Mouse (Mus musculus): ENCODE measurements at regions not wholly inside any gene's neighbourhood (a gene's known extent, or its start where the extent isn't known, plus 50 kb on each side); places are given as distances from the start of the nearest gene placed in this dataset.

DNA sequence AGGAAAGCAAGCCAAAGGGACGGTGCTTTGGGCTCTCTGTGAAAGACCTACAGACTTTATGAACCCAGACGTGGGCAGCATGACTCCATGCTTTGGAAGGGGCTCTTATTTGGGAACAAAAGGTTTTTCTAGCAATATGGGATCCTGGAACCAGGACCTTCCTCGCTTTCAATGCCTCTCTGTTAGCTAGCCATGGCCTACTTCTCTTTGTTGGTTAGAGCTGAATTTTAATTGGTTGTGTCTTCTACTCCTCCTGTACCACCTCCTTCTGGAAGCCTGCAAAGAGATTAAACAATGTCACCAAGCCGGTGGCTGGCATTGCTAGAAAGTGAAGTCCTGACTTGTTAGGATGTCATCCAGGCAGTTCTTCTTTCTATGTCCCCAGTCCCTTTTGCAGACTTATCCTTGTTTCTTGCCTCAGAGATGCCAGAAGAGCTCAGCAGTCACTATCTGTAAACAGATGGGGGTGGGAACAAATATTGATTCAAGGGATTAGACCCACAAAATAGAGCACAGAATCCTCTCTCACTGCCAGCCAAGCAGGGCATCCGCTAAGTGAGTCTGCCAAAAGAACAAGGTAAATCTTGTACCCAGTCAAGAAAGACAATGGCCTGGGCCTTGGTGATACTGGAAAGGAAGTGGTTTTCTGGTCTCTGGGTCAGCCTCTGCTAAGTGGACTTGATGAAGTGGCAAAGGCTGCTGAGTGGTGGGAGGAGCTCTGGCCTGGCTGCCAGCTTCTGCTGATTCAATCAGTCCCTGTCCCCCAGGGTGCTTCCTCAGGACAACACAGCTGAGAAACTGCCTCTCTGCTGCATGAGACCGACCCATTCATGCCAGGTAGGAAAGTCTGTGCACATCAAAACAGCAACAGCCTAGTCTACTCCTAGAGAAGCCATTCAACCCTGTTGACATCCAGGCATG is 244.7 kb upstream of the Tenm4 start:
- Histone ChIP-seq H3K4me3 (ENCODE audit: low read depth, low read length) (no peak overlapping the region), H3K27me3 (ENCODE audit: control insufficient read depth, insufficient read depth, low read length) (no peaks in the 10 kb centered on the region), H3K9ac (ENCODE audit: low read length) (no peak overlapping the region), H3K36me3 (ENCODE audit: control insufficient read depth, insufficient read depth, low read length) (no peaks in the 10 kb centered on the region), H3K9me3 (ENCODE audit: control insufficient read depth, low read length) (no peaks in the 10 kb centered on the region), H3K4me1 (ENCODE audit: control insufficient read depth, insufficient read depth, low read length) (no peaks in the 10 kb centered on the region), H3K4me2 (ENCODE audit: low read depth) (no peak overlapping the region), H3K27ac (ENCODE audit: low read depth, low read length) (no peak overlapping the region)
- ATAC-seq (ENCODE audit: insufficient read depth, low FRiP score, low TSS enrichment) (no peak), DNase-seq (ENCODE audit: low spot score) (no peak)
- 70% methylated on average over 6 of the region's 6 CpGs for WGBS

DNA sequence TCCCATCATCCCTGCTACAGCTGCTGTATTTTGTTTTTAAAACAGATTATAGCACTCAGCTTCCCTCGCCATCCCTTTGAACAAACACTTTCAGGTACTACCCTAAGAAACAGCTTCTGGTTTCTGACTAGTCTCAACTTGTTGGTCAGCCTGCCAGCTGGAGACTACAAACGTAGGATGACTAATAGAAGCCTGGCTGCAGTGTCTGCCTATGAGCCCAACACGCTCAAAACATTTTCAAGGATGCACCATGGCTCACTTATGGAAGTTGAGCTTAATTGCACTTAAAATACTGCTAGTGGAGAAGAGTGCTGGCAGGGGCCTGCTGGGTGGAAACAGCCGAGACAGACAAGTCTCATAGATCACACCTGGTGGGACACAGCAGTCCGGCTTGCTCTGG is 234.4 kb upstream of the Tenm4 start:
- H3K27me3 ChIP-seq (ENCODE audit: control insufficient read depth, insufficient read depth, low read length), result no peaks in the 10 kb centered on the region
- no peaks in the 10 kb centered on the region for H3K4me1 ChIP-seq (ENCODE audit: control insufficient read depth, insufficient read depth, low read length)
- H3K9me3 ChIP-seq (ENCODE audit: control insufficient read depth, low read length), result no peaks in the 10 kb centered on the region
- no peak overlapping the region for H3K27ac ChIP-seq (ENCODE audit: low read depth, low read length)
- H3K9ac ChIP-seq (ENCODE audit: low read length), result no peak overlapping the region
- DNase-seq (ENCODE audit: low spot score) (no peak), ATAC-seq (ENCODE audit: insufficient read depth, low FRiP score, low TSS enrichment) (no peak)
- H3K36me3 ChIP-seq (ENCODE audit: control insufficient read depth, insufficient read depth, low read length), result no peaks in the 10 kb centered on the region
- WGBS, result 77% methylated on average over 5 of the region's 5 CpGs
- no peak overlapping the region for H3K4me2 ChIP-seq (ENCODE audit: low read depth)
- H3K4me3 ChIP-seq (ENCODE audit: low read depth, low read length), result no peak overlapping the region

DNA sequence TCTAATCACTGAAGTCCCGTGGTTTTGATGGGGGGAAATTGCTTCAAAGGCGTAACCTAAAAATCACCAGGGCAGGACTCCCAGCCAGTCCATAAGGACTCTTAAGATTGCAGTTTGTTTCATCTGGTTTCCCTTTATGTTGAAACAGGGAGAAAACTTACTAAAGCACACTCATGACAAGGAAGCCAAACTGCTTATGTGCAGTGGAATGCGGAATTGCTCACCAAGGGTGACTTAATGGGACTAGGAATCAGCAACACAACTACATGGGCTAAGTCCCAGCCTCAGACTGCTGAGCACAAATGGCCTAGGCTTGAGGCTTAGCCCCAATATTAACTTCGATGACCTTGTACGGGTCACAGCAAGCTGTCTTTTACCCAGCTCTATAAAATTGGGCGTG is 227.6 kb upstream of the Tenm4 start:
- 93% methylated on average over 6 of the region's 6 CpGs for WGBS
- H3K9ac ChIP-seq (ENCODE audit: low read length), result no peak overlapping the region
- DNase-seq (ENCODE audit: low spot score), result no peak

DNA sequence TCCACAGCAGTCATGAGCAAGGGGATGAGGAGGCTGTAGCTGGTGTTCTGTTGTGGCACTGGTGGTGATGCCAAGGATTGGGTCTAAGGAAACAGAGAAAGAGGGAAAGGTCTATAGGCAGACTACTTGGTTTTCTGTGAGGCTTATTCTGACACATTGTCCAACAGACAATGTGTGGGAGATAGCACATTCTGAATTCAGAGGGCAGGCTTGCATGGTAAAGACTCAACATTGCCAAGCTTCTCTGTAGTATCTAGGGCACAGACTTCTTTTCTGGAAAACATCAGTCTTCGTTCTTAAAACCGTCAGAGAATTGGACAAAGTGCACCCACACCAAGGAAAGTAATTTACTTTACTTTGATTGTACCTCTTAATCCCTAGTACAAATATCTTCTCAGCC is 218.7 kb upstream of the Tenm4 start:
- Histone ChIP-seq H3K36me3 (ENCODE audit: control insufficient read depth, insufficient read depth, low read length) (no peaks in the 10 kb centered on the region), H3K27ac (ENCODE audit: low read depth, low read length) (no peak overlapping the region), H3K9ac (ENCODE audit: low read length) (no peak overlapping the region), H3K4me2 (ENCODE audit: low read depth) (no peak overlapping the region), H3K4me3 (ENCODE audit: low read depth, low read length) (no peak overlapping the region), H3K27me3 (ENCODE audit: control insufficient read depth, insufficient read depth, low read length) (no peaks in the 10 kb centered on the region), H3K9me3 (ENCODE audit: control insufficient read depth, low read length) (no peaks in the 10 kb centered on the region), H3K4me1 (ENCODE audit: control insufficient read depth, insufficient read depth, low read length) (no peaks in the 10 kb centered on the region)
- ATAC-seq (ENCODE audit: insufficient read depth, low FRiP score, low TSS enrichment) (no peak), DNase-seq (ENCODE audit: low spot score) (no peak)
- WGBS, result 89% methylated on average over 2 of the region's 2 CpGs

More for the DNA sequence above, 227.6 kb upstream of the Tenm4 start:
- no peak overlapping the region for H3K4me2 ChIP-seq (ENCODE audit: low read depth)
- no peak overlapping the region for H3K27ac ChIP-seq (ENCODE audit: low read depth, low read length)
- H3K4me3 ChIP-seq (ENCODE audit: low read depth, low read length), result no peak overlapping the region
- ATAC-seq (ENCODE audit: insufficient read depth, low FRiP score, low TSS enrichment), result no peak
- no peaks in the 10 kb centered on the region for H3K36me3 ChIP-seq (ENCODE audit: control insufficient read depth, insufficient read depth, low read length)
- no peaks in the 10 kb centered on the region for H3K9me3 ChIP-seq (ENCODE audit: control insufficient read depth, low read length)
- no peaks in the 10 kb centered on the region for H3K27me3 ChIP-seq (ENCODE audit: control insufficient read depth, insufficient read depth, low read length)
- no peaks in the 10 kb centered on the region for H3K4me1 ChIP-seq (ENCODE audit: control insufficient read depth, insufficient read depth, low read length)

DNA sequence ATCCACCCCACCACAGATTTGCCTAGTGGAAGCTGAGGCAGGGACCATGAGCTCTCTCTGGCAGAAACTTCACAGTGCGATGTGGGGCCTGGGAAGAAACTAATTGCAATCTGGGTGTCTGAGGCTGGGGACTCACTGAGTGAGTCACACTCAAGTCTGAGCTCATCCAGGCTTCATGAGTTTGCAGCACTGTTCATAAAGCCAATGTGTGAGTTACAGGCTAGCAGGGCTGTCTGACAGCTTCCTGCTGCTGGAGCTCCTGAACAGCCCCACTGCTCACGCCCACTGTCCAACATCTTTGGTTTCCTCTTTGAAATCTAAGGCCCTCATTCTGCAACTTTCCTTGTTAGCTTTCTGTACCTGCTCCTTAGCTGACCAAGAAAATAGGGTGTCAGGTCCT is 216.5 kb upstream of the Tenm4 start:
- no peak overlapping the region for H3K4me3 ChIP-seq (ENCODE audit: low read depth, low read length)
- 86% methylated on average over 2 of the region's 2 CpGs for WGBS

DNA sequence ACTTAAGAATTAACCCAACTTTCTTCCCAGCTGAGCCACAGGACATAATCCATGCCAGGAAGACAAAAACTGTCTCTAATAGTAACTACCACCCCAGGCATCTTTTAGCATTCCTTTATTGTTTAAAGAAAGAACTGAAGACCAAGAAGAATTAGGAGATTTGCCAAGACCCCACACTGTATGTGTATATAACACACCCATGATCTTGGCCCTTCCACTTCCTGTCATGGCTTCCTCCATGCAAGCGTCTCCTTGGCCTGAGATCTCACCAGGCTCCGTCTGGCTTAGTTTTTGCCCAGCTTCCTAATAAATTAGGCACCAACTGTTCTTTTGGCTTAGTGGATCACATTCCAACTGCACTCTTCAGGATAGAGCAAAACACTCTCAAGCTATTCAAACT is 215.9 kb upstream of the Tenm4 start:
- 77% methylated on average over 2 of the region's 2 CpGs for WGBS
- H3K4me3 ChIP-seq (ENCODE audit: low read depth, low read length), result no peak overlapping the region
- no peak for DNase-seq (ENCODE audit: low spot score)
- H3K4me1 ChIP-seq (ENCODE audit: control insufficient read depth, insufficient read depth, low read length), result no peaks in the 10 kb centered on the region
- no peak overlapping the region for H3K4me2 ChIP-seq (ENCODE audit: low read depth)
- no peaks in the 10 kb centered on the region for H3K9me3 ChIP-seq (ENCODE audit: control insufficient read depth, low read length)
- H3K9ac ChIP-seq (ENCODE audit: low read length), result no peak overlapping the region
- H3K36me3 ChIP-seq (ENCODE audit: control insufficient read depth, insufficient read depth, low read length), result no peaks in the 10 kb centered on the region
- ATAC-seq (ENCODE audit: insufficient read depth, low FRiP score, low TSS enrichment), result no peak
- no peaks in the 10 kb centered on the region for H3K27me3 ChIP-seq (ENCODE audit: control insufficient read depth, insufficient read depth, low read length)
- H3K27ac ChIP-seq (ENCODE audit: low read depth, low read length), result no peak overlapping the region

More for the DNA sequence above, 216.5 kb upstream of the Tenm4 start:
- no peaks in the 10 kb centered on the region for H3K9me3 ChIP-seq (ENCODE audit: control insufficient read depth, low read length)
- ATAC-seq (ENCODE audit: insufficient read depth, low FRiP score, low TSS enrichment) (no peak), DNase-seq (ENCODE audit: low spot score) (no peak)
- H3K36me3 ChIP-seq (ENCODE audit: control insufficient read depth, insufficient read depth, low read length), result no peaks in the 10 kb centered on the region
- H3K9ac ChIP-seq (ENCODE audit: low read length), result no peak overlapping the region
- no peaks in the 10 kb centered on the region for H3K4me1 ChIP-seq (ENCODE audit: control insufficient read depth, insufficient read depth, low read length)
- no peak overlapping the region for H3K4me2 ChIP-seq (ENCODE audit: low read depth)
- no peak overlapping the region for H3K27ac ChIP-seq (ENCODE audit: low read depth, low read length)
- no peaks in the 10 kb centered on the region for H3K27me3 ChIP-seq (ENCODE audit: control insufficient read depth, insufficient read depth, low read length)

DNA sequence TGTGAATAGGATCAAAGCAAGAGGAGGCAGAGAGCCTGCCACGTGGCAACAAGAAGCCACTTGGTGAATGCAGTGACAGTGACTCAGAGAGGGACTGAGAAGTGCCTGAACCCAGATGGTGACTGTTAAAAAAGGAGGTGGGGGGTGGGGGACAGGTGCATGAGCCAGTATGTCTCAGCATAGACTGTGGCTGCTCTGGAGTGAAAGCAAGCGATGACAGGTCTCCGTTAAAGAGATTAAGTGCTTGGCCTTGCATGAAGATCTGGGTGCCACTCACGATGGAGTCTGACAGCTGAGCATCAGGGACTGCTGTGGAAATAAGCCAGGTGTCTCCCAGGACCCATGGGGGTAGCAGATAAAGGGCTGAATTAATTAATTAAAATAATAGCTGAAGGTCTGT is 212.0 kb upstream of the Tenm4 start:
- H3K4me3 ChIP-seq (ENCODE audit: low read depth, low read length), result no peak overlapping the region
- H3K27ac ChIP-seq (ENCODE audit: low read depth, low read length), result no peak overlapping the region
- H3K4me2 ChIP-seq (ENCODE audit: low read depth), result no peak overlapping the region
- DNase-seq (ENCODE audit: low spot score), result no peak
- no peaks in the 10 kb centered on the region for H3K9me3 ChIP-seq (ENCODE audit: control insufficient read depth, low read length)
- ATAC-seq (ENCODE audit: insufficient read depth, low FRiP score, low TSS enrichment), result peak; percentile 41; the same call in 1 of the 2 replicates
- WGBS, result 68% methylated on average over 4 of the region's 4 CpGs
- no peaks in the 10 kb centered on the region for H3K27me3 ChIP-seq (ENCODE audit: control insufficient read depth, insufficient read depth, low read length)
- no peak overlapping the region for H3K9ac ChIP-seq (ENCODE audit: low read length)
- no peaks in the 10 kb centered on the region for H3K36me3 ChIP-seq (ENCODE audit: control insufficient read depth, insufficient read depth, low read length)
- no peaks in the 10 kb centered on the region for H3K4me1 ChIP-seq (ENCODE audit: control insufficient read depth, insufficient read depth, low read length)

DNA sequence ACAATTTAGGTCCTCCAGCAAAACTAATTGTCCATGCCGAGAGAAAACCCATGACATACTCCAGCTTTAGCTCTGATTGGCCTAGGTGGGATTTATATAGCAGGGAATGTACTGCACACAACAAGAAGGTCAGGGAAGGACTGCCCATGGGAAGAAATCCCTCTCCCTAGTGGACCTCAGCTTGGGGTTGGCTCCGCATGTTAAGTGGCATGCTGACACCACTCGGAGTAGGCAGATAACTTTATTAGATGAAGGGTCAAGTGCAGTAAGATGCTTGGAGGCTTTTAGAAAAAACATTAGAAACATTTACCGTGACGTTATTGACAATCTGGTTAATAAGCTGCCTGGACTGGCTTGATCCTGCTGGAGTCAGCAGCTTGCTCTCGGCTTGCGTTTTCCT is 199.2 kb upstream of the Tenm4 start:
- Histone ChIP-seq H3K4me2 (ENCODE audit: low read depth) (no peak overlapping the region), H3K27ac (ENCODE audit: low read depth, low read length) (no peak overlapping the region), H3K9me3 (ENCODE audit: control insufficient read depth, low read length) (no peaks in the 10 kb centered on the region), H3K36me3 (ENCODE audit: control insufficient read depth, insufficient read depth, low read length) (no peaks in the 10 kb centered on the region), H3K27me3 (ENCODE audit: control insufficient read depth, insufficient read depth, low read length) (no peaks in the 10 kb centered on the region), H3K4me3 (ENCODE audit: low read depth, low read length) (no peak overlapping the region), H3K4me1 (ENCODE audit: control insufficient read depth, insufficient read depth, low read length) (no peaks in the 10 kb centered on the region), H3K9ac (ENCODE audit: low read length) (no peak overlapping the region)
- DNase-seq (ENCODE audit: low spot score), result no peak
- 87% methylated on average over 7 of the region's 7 CpGs for WGBS
- ATAC-seq (ENCODE audit: insufficient read depth, low FRiP score, low TSS enrichment), result no peak

DNA sequence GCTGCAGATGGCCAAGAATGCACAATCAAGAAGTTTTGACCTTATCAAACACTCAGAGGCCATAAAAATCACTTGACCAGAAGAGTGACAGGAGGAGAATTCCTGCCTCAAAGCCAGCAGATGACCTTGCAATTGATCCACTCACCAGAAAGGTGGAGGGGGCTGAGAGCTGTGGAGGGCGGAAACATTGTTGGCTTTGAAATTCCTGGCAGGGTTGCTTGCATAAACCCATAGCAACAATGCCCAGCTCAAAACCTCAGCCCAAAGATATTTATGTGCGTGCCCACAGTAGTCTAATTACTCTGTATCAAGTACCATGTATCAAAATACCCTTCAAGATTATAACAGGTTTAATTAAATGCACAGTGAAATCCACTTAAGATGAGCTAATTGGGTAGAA is 197.0 kb upstream of the Tenm4 start:
- no peaks in the 10 kb centered on the region for H3K9me3 ChIP-seq (ENCODE audit: control insufficient read depth, low read length)
- no peak overlapping the region for H3K9ac ChIP-seq (ENCODE audit: low read length)
- ATAC-seq (ENCODE audit: insufficient read depth, low FRiP score, low TSS enrichment) (no peak), DNase-seq (ENCODE audit: low spot score) (no peak)
- H3K4me3 ChIP-seq (ENCODE audit: low read depth, low read length), result no peak overlapping the region
- no peaks in the 10 kb centered on the region for H3K36me3 ChIP-seq (ENCODE audit: control insufficient read depth, insufficient read depth, low read length)
- H3K4me2 ChIP-seq (ENCODE audit: low read depth), result no peak overlapping the region
- H3K4me1 ChIP-seq (ENCODE audit: control insufficient read depth, insufficient read depth, low read length), result no peaks in the 10 kb centered on the region
- no peaks in the 10 kb centered on the region for H3K27me3 ChIP-seq (ENCODE audit: control insufficient read depth, insufficient read depth, low read length)
- H3K27ac ChIP-seq (ENCODE audit: low read depth, low read length), result no peak overlapping the region
- 68% methylated on average over 2 of the region's 2 CpGs for WGBS
